Mouse (Mus musculus) cerebellum, adult (tissue): Measurements from ENCODE around the gene Alg14.
A peak's percentile ranks its signal among the peaks of the same experiment; 100 is the strongest.

ENCODE experiments used
- ATAC-seq: cut with Nextera tagmentation; 2 replicates; pipeline ENCODE4 v1.9.2; 2017; ENCODE audit warnings: mild to moderate bottlenecking, moderate library complexity, mixed read lengths; ENCODE audit not compliant: insufficient number of reproducible peaks, low FRiP score, low TSS enrichment

Gene Alg14

DNA sequence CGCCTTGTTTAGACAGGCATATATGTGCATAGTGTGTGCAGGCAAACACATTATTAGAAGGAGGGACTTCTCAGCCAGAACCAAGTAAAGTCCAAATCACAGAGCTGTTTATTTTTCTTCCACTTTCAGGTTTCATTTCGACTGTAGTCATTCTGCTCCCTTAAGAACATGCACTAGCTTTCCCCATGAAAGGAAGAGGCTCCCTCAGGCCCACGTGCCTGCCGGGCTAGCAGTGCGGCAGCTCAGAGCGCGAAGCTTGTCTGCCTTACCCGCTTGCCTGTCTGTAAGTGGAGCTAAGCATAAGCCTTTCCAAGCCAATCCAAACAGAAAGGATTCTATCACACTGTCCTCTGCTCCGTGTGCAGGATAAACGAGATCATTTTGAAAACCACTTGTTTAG lies 38.1 kb downstream of the Alg14 start:
- ATAC-seq: no peak

DNA sequence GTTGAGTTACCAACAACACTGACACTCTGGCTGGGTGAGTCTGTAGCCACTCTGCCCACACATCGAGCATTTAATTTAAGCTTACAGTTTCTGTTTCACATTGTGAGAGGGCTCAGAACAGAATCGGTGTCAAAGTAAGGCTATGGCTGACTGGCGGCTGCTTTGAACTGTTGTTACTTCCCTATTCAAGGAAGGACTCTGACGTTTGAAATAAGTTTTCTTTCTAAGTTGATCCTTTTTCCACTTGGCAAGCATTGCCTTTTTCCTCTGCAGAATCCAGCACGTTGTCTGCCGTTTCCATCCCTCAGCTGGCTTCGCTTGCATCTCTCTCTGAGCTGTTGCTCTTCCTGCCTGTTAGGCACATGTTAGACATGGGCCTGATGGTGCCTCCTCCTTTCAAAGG lies 38.7 kb downstream of the Alg14 start:
- ATAC-seq: no peak

DNA sequence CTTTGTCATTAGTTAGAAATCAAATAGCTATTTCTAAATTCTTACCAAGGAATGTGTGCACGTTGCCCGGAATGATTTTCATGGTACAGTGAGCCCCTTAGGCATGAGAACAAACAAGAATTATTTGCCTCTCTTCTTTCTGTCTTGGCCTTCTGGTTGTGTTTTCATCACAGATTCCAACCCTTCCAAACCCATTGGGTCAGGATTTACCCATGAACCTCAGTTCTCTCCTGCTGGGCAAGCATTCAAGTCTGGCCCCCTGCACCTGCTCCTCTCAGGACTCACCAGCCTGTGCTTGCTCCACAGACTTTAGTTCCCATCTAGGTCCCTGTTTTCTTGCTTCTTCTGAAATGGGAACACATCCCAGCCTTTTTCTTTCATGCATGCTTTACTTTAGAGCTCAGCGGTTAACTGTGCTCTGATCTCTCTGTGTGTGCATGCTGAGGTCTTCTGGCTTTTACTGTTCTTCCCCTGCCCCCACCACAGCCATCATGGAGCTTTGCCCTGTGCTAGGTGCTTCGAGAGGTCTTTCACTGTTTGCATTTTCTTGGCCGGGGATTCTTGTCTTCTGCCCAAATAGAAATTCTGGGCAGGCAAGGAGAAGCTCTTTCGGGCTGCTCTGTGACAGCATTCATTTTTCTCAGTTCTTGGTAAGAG lies 44.8 kb downstream of the Alg14 start:
- no peak for ATAC-seq

DNA sequence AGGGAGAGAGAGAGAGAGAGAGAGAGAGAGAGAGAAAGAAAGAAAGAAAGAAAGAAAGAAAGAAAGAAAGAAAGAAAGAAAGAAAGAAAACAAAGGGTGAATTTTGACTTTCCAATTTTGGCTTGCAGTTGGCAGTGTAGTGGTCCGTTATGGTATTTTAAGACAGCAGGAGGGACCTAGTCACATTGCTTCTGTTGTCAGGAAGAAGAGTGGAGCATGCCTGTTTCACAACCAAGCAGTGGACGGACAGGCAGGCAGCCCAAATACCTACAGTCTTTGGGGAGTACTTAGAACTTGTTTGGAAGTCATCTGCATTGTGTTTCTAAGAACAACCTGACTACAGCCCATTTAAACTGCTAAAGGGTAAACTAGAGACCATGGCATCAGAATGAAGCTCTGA lies 47.1 kb downstream of the Alg14 start:
- no peak for ATAC-seq

DNA sequence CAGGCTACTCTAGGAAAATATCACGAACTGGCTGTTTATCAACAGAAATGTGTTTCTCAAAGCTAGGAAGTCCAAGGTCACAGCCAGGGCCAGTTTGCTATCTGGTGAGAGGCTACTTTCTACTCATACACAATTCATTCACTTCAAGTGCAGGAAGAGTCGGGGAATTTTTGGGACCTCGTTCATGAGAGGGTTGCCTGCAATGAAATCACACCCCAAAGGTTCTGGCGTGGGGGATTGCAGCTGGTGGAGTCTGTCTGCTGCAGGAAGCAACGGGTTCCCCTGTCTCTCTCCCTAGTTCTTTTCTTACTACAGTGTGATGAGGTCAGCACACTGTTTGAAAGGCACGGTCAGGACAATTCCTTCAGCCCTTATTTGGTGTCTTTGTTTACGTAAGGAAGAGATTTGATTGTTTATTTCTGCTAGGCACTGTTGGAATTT lies 48.8 kb downstream of the Alg14 start:
- ATAC-seq: no peak

DNA sequence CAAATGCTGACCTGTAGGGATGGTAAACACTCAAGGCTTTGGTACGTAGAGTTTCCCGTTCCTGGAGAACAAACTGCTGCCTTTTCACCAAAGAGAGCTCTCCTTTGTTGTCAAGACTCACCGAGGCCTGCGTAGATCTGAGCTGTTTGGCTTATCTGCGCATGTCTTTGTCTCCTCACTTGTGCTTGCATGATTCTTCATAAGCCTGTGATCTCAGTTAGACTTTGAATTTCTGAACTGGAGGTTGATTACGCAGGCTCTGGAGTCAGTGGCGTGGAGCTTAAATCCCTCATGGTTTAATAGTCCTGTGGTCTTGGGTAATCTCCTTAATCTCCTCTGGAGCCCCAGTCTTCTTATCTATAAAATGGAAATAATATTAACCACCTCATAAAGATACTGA lies 51.7 kb downstream of the Alg14 start:
- ATAC-seq: no peak

DNA sequence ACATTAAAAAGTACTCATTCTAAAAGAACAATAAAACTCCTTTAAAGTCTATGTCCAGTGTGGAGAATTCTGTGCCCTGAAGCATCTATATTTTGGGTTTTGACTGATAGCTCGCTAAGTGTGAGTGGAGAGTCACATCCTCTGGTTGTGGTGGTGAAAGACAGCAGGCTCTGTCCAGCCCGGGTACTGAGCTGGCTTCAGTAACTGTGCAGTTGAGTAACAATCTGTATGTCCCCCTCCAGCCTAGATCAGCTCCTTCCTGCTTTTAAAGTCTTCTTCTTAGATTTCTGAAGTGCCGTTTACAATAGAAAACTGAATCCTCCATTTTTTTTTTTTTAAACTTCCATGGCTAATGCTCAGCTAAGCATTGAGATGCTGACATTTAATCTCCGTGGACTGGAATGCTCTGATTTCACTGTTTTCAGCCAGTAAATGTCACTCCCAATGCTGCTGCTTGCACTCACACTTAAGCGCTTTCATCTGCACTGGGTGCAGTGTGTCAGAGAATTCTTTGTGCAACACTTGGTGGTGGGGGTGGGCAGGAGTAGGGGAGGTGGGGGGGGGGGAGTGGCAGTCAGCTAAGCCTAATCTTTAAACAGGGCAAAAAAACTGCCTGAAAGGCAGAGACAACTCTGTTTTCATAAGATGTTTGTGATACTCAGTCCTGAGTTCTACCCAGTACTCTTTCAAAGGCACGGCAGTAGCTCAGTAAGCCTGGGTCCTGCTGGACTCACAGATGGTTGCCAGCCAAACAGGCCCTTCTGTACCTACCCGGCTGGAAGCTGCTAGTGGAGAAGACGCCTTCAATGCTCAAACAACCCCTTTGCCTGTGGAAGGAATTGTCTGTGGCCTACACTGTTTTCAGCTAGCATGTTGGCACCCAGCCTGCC lies 52.7 kb downstream of the Alg14 start:
- ATAC-seq: peak; percentile 21; the same call in 1 of the 2 replicates

DNA sequence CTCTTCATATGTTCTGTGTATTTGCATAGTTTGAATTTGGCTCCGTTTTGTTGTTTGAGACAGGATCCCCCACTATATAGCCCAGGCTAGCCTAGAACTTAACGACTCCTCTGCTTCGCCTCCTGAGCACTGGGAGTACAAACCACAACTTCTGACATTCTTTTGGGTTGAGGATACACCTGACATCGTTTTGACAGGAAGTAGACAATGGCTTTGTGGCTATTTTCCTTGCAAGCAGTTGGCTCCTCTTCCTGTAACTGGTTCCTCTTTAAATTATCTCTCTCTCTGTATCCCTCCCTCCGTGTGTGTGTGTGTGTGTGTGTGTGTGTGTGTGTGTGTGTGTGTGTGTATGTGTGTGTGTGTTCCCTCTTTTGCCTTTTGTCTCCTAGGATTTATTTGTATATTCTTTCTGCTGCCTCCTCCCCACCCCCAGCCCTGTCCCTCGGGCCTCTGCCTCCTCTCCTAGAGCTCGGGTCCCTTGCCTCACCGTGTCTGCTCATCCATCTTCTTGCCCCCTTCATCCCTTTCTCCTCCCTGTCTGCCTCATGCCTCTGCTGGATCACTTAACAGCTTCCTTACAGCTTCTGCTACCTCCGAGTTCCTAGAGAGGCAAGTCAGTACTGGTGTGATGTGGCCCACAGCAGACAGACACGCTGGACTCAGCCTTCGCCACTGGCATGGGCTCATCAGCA lies 53.5 kb downstream of the Alg14 start:
- no peak for ATAC-seq

DNA sequence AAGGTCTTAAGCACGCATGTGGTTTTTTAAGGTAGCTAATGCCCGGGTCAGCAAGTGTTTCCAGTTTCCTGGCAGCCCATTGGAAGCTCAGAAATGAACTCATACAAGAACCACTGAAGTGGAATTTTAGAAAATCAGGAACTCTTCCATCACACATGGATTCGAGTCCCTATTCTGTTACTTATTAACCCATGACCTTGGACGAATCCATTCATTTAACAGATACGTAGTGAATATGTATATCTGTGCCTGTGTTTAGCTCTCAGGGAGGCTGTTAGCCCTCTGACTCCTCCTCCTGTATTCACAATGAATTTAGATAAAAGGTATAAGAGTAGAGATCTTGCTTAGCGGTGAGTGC lies 54.0 kb downstream of the Alg14 start:
- ATAC-seq: no peak

DNA sequence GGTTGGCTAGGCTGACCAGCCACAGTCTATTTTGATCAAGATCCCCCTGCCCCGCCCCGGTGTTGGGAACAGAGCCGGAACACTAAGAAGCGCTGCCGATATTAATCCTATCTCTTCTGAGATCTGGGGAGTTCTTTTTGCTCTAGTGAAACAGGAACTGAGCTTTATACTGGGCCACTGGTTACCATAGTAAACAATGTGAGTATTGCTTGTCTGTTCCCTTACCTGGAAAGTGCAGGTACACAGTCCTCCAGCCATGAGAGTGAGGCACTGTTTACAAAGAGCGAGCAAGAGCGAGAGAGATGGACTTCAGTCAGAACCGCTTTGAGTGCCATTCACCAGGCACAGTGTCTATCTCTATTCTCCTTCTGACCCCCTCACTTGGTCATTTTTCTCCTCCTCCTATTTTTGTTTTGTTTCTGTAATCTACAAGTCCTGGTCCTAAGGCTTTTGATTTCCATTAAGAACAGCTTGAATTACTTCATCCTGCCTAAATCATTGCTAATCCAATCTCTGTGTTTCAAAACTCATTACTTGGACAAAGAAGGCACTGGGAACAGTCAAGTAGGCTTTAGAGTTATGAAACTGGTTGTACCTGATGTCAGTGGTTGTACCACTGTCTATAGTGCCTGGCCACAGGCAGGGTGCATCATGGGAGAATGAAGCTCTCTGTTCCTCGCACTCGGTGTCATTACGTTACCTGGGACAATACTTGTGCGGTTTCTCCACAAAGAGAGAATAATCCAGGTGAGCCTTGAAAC lies 55.1 kb downstream of the Alg14 start:
- ATAC-seq: no peak

DNA sequence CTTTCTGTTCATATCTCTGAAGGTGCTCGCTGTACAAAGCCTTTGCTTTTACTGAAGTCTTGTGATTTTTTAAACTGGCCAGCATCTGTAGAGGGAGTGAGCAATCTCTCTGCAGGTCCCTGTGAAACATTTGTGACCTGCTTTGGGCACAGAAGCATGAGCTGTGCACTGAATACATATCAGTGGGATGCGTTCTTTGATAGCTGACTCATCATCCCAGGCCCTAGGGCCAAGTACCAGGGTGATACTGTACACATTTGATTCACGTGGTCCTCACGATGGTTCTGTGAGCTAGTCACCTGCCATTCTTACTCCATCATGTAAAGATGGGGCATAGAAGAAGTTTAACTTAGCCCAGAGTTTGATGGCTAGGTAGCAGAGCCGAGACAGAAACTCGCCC lies 57.2 kb downstream of the Alg14 start:
- no peak for ATAC-seq

DNA sequence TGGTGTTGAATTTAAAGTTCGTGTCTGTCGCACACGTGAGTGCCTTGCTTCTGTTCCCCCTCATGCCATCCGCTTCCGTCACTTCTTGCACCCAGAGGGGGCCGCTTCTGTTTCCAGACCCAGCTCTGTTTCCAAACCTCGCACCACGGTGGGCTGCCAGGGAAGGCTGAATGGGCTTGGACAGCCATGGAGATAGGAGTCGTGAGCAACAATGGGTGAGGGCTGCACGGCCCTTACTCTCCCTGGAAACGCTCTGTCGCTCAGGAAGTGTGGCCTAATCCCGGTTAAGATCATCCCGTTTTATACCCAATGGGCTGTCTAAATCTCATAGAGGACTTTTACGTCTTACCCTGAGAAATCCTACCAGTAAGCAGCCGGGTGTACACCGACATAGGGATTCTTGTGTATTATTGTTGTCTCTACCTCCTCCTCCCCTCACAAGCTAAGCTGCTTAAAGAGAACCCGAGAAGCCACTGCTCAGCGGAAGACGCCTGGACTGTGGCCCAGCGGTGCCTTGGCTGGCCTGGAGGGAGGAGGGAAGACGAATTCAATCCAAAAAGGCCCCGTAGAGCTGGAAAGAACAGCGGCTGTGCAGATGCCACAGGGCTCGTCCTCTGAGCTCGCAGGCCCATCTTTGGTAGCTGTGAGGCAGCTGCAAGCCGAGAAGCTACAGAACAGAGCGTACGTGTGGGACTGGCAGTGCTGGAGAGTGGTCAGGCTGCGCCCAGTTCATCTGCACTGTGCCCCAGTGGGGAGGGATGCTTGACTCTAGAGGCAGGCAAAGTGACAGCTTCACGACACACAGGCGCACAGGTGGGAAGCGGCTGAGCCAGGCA lies 58.0 kb downstream of the Alg14 start:
- ATAC-seq: no peak

DNA sequence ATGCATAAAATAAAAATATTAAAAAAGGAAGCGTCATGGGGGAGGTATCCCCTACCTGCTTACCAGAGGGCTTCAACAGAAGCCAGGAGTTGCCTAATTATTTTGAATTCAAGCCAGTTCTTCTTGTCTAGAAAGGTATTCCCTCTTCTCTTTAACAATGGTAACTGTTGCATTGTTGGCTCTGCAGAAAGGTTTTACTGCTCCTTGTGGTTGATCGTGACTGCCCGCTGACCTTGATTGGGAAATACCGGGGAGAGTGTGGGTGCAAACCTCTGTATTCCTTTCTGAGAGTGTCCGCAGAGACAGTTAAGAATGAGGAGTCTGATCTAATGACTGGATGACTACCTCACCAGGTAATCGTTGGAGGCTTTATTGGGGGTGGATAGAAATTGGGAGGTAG lies 59.7 kb downstream of the Alg14 start:
- ATAC-seq: no peak

DNA sequence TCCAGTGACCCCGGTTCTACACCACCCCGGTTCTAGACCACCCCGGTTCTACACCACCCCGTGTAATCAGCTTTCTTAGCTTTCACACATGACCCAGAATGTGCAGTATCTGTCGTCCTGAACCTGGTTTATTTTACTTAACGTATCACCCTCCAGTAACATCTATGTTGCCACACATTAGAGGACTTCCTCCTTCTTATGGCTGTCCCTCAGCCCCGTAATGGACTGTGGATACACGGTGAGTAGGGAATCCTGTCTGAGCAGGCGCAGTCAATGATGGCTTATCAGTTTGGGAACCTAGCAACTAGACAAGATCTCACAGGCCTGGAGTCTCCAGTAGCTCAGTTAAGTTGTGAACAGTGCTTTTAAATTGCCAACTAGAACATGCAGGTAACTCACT lies 62.7 kb downstream of the Alg14 start:
- no peak for ATAC-seq

DNA sequence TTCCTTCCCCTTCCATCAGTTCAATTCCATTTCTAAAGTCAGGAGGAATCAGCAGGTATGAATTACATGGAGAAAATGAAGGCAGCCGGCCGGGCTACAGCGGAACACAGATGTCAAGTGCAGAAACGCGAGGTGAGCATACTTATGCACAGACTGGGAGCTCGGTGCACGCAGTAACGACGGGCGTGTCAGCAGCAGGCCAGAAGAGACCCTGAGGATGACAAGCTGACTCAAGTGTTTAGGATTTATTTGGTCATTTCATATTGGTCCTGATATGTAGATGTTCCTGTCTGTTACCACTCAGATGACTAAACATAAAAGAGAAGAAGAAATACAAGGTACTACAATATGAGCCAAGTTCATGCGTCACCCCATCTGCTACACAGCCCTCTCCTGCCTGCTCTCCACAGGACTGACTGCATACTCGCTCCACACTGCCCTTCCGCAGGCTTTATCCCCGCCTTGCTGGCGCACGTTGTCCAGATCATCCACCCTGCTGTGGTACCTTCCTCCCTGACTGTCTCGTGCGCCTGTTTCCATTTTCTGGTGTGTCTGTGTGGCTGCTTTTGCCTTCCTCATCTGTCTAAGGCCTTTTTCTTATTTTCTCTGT lies 63.4 kb downstream of the Alg14 start:
- peak; percentile 84 for ATAC-seq

DNA sequence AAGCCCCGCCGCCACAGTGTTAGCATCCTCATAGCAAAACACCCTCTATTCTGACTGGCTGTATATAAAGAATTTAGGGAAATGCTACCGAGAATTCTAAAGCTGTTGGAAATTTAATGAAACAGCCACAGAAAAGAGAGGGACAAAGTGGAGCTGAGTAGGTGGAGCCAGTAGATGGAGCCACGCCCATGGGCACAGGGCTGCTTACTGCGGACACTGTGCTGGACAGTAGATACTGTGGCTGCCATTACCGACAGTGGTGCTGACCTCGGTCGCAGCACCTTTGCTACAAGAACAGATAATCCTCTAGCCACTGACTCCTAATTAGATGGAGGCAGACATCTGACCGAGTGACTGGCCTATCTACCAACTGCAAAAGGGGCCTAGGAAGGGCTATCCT lies 64.0 kb downstream of the Alg14 start:
- 0 out of 2 replicates have a peak, but pooled peaks have one; percentile 3 for ATAC-seq

DNA sequence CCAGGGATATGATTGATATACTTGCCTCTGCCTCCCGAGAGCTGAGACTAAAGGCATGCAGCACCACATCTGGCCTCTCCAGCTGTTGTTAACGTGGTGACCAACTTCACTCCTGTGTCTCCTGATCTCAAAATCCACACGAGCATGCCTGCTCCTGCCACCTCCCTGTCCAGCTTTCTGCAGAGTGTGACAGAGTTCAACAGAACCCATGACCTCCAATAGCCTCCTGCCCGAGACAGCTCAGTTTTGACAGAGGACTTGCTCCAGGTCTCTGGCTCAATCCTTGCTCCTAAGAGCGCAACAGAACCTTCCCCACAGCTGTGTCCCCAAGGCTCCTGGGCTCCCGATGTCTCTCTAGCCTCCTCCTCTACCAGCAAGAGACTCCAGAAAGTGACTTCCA lies 64.5 kb downstream of the Alg14 start:
- no peak for ATAC-seq

DNA sequence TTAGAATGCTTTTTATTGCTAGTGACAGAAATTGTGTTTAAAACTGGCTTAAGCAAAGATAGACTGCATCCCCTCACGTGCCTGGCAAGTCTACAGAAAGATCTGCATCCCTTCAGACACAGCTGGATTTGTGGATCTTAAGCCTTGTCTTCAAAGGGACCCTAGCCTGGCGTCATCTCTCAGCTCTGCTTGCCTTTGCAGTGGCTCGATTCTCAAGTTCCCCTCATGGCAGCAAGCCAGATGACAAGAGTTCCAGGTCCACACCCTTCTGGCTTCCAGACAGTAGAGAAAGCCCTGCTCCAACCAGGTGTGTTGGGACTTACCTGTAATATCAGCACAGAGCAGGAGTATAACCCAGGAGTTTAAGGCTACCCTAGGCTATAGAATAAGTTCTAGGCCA lies 65.5 kb downstream of the Alg14 start:
- ATAC-seq: no peak

DNA sequence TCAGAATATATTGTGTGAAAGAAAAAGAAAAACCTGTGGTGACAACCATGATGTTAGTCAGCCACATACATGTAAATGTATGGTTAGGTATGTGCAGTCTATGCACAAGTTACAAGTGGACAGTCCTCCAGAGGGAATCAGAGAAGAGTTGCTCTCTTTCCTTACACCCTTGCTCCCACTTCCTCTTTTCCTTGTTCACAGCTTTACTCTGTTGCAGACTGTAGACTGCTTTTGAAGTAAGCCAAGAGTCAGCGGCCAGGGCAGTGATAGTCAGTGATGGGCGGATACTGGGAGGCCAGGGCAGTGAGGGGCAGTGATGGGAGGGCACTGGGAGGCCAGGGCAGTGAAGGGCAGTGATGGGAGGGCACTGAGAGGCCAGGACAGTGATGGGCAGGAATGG lies 66.7 kb downstream of the Alg14 start:
- ATAC-seq: no peak
